Mouse (Mus musculus) C2C12 (cell line): ENCODE results near the gene Rptor. TPM values are rescaled to one million over a fixed set of nuclear protein-coding genes. Genes with fewer than 3 reads are reported as not detected.

Source experiments
- H3K27me3 ChIP-seq: one replicate; pipeline ENCODE4 v1.6.1; 2011; ENCODE audit not compliant: control insufficient read depth, insufficient read depth, insufficient read length
- H3K36me3 ChIP-seq: one replicate; pipeline ENCODE4 v1.6.1; 2011; ENCODE audit not compliant: control insufficient read depth, insufficient read depth
- H3K4me3 ChIP-seq: one replicate; pipeline ENCODE4 v1.5.1; 2011; ENCODE audit warnings: mild to moderate bottlenecking, control low read depth; ENCODE audit not compliant: poor library complexity, insufficient read depth, severe bottlenecking
- H3K79me2 ChIP-seq: one replicate; pipeline ENCODE4 v1.6.1; 2011; ENCODE audit not compliant: control insufficient read depth, insufficient read depth
- H3K79me3 ChIP-seq: one replicate; pipeline ENCODE4 v1.6.1; 2011; ENCODE audit warnings: low read depth, control low read depth
- H3ac ChIP-seq: one replicate; pipeline ENCODE3; 2011; ENCODE audit warnings: low read depth; ENCODE audit not compliant: control insufficient read depth, insufficient read length
- CEBPB ChIP-seq: IDR thresholded peaks from one replicate; pipeline ENCODE4 v1.6.1; 2011; ENCODE audit warnings: low read depth, mild to moderate bottlenecking, control low read depth, moderate library complexity
- CTCF ChIP-seq: IDR thresholded peaks from one replicate; pipeline ENCODE4 v1.5.1; 2011; ENCODE audit not compliant: control insufficient read depth, insufficient read depth, insufficient read length
- FOSL1 ChIP-seq: IDR thresholded peaks from one replicate; pipeline ENCODE4 v1.8.0; 2011; ENCODE audit warnings: mild to moderate bottlenecking, low read length; ENCODE audit not compliant: poor library complexity, insufficient read depth, severe bottlenecking
- MAX ChIP-seq: IDR thresholded peaks from one replicate; pipeline ENCODE4 v1.6.1; 2011; ENCODE audit warnings: mild to moderate bottlenecking, control low read depth
- MYOD1 ChIP-seq: IDR thresholded peaks from one replicate; pipeline ENCODE4 v1.6.1; 2011; ENCODE audit warnings: low read depth; ENCODE audit not compliant: control insufficient read depth, insufficient read length
- MYOG ChIP-seq: IDR thresholded peaks from one replicate; pipeline ENCODE4 v1.6.1; 2011; ENCODE audit not compliant: control insufficient read depth, insufficient read length; ENCODE audit errors: extremely low read depth
- USF1 ChIP-seq: IDR thresholded peaks from one replicate; pipeline ENCODE4 v1.6.1; 2011; ENCODE audit warnings: low read depth, mild to moderate bottlenecking, control low read depth, moderate library complexity
- polyA plus RNA-seq: library from polyadenylated mRNA; unstranded; fragments of >200 nt; fragmentation: generic; extraction: Trizol; gene quantifications from one replicate; pipeline ENCODE4 v1.2.1, GENCODE M21; 2012; ENCODE audit warnings: missing spikeins

The Rptor gene
- polyA plus RNA-seq, 1 experiment: 34.8 TPM

GRCm38 (mm10) chr11:119931809-119932208 lies 329.1 kb downstream of the Rptor start:
- Histone ChIP-seq H3K79me2 (peaks cover 5% of the 10 kb centered on the region), H3K36me3 (peaks cover 5% of the 10 kb centered on the region)
- TF ChIP-seq FOSL1 (no peak), MAX (no peak), USF1 (no peak), CTCF (no peak), CEBPB (no peak), MYOD1 (peak; percentile 9)

DNA sequence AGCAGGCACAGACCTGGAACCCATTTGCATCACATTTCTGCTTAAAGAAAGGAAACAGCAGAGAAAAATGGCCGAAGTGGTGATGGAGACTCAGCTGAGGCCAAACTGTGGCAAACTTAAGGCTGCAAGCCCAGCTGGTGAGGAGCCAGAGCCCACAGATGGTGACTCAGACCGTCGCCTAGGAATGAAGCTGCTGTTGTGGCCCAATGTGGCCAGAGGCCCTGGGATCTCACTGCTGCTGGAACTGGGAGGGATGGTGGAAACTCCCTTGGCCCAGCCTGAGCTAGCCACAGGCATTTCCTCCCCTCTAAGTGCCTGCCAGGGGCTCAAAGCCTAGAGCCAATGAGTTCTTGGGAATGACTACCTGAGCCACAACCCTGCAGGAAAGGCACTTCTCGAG lies 330.4 kb downstream of the Rptor start:
- H3K79me3 ChIP-seq: no peaks in the 10 kb centered on the region
- H3K4me3 ChIP-seq: no peak overlapping the region
- TF ChIP-seq MAX: peak; percentile 86
- peak; percentile 12 for TF ChIP-seq CEBPB
- no peak for TF ChIP-seq CTCF
- peak; percentile 68 for TF ChIP-seq MYOD1
- TF ChIP-seq MYOG: no peak
- TF ChIP-seq USF1: no peak
- TF ChIP-seq FOSL1: peak; percentile 45
- peaks cover 5% of the 10 kb centered on the region for H3K36me3 ChIP-seq
- no peaks in the 10 kb centered on the region for H3K27me3 ChIP-seq
- H3ac ChIP-seq: no peak overlapping the region
- H3K79me2 ChIP-seq: peaks cover 8% of the 10 kb centered on the region

More at GRCm38 (mm10) chr11:119931809-119932208, 329.1 kb downstream of the Rptor start:
- no peaks in the 10 kb centered on the region for H3K79me3 ChIP-seq
- no peak overlapping the region for H3K4me3 ChIP-seq
- no peaks in the 10 kb centered on the region for H3K27me3 ChIP-seq
- H3ac ChIP-seq: peak overlapping the region; percentile 34

DNA sequence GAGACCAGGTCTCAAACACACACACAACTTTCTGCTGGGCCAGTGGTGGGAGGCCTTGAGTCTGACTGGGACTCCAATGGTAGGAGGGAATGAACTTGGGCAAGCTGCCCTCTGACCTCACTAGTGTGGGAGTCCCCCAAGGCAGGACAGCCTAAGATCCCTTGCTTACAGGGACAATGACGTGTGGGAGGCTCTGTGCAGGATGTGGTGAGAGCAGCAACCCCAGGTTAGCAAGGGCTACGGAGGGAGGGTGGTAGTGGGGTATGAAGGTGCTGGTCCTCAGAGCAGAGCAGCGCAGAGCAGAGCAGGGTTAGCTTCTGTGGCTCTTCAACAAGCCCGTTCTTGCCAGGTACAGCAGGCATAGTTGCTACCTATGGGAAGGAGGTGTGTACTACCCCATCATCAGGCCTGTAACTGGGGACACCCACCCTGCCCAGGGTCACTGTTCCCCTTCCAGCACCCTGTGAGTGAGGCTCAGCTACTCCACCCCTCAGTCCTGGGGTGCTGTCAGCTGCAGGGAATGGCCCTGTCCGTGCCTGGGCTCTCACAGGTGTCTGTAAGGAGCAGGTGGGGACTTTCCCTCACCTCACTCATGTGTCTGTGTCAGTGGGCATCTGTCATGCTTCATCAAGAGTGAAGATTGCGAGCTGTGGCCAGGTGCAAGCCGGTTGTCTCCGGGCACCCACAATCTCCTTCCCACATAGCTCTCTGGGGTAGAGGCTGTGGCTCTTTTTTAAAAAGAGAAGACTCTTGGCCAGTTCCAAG lies 331.3 kb downstream of the Rptor start:
- H3ac ChIP-seq: no peak overlapping the region
- no peaks in the 10 kb centered on the region for H3K79me3 ChIP-seq
- no peak for TF ChIP-seq CTCF
- TF ChIP-seq MYOD1: peak; percentile 31
- H3K36me3 ChIP-seq: peaks cover 5% of the 10 kb centered on the region
- H3K4me3 ChIP-seq: no peak overlapping the region
- H3K27me3 ChIP-seq: no peaks in the 10 kb centered on the region
- H3K79me2 ChIP-seq: peaks cover 8% of the 10 kb centered on the region

GRCm38 (mm10) chr11:119934773-119935172 lies 332.1 kb downstream of the Rptor start:
- Histone ChIP-seq H3K79me3 (no peaks in the 10 kb centered on the region), H3K79me2 (peaks cover 16% of the 10 kb centered on the region), H3ac (no peak overlapping the region), H3K4me3 (no peak overlapping the region), H3K36me3 (peaks cover 5% of the 10 kb centered on the region), H3K27me3 (no peaks in the 10 kb centered on the region)
- no peak for TF ChIP-seq MAX
- peak; percentile 26 for TF ChIP-seq USF1
- no peak for TF ChIP-seq FOSL1
- TF ChIP-seq CEBPB: no peak
- TF ChIP-seq MYOD1: no peak
- no peak for TF ChIP-seq MYOG
- no peak for TF ChIP-seq CTCF

- Histone ChIP-seq H3K79me3 (no peaks in the 10 kb centered on the region), H3K27me3 (no peaks in the 10 kb centered on the region), H3K79me2 (peaks cover 22% of the 10 kb centered on the region), H3K36me3 (peaks cover 5% of the 10 kb centered on the region), H3K4me3 (no peak overlapping the region), H3ac (no peak overlapping the region)
- no peak for TF ChIP-seq CEBPB
- peak; percentile 22 for TF ChIP-seq CTCF
Observed at GRCm38 (mm10) chr11:119935457-119935856, 332.8 kb downstream of the Rptor start.

DNA sequence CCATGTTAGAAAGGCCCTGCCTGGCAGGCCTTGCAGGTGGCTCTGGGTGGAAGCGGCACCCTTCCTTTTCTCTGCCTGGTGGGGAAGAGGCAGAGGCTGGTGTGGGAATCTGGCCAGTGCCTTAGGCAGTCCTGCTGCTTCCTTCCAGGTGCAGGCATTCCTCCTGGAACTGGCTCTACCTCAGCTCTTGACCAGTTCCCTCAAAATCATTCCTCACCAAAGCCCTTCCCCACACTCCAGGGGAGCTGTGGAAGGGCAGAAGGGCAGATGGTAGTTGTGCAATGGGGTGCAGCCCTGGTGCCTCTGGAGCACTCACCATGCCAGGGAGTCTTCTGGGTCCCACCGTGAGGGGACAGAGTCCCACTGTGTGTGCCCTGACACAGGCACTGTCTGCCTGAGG lies 333.8 kb downstream of the Rptor start:
- Histone ChIP-seq H3K4me3 (no peak overlapping the region), H3ac (no peak overlapping the region), H3K27me3 (no peaks in the 10 kb centered on the region), H3K79me2 (peaks cover 30% of the 10 kb centered on the region), H3K36me3 (peaks cover 5% of the 10 kb centered on the region), H3K79me3 (no peaks in the 10 kb centered on the region)
- TF ChIP-seq CTCF (no peak), FOSL1 (no peak), MYOD1 (no peak), MAX (no peak)
